Mouse (Mus musculus) erythroblast, embryonic 14.5 days (primary cell): Measurements from ENCODE around the gene Ppp1r26.
"Not testable (repeated sequence)": the region's sequence is repeated elsewhere in the genome, so short reads cannot be mapped to it uniquely, and the experiment has no call there.

ENCODE experiments used
- GATA1 ChIP-seq: IDR thresholded peaks from 2 replicates; pipeline ENCODE4 v1.6.1; 2012; ENCODE audit warnings: low read length, inconsistent platforms, mixed read lengths
- TAL1 ChIP-seq: IDR thresholded peaks from 3 replicates; pipeline ENCODE4 v1.6.1; 2012; ENCODE audit warnings: low read length, inconsistent platforms, mixed read lengths

DNA sequence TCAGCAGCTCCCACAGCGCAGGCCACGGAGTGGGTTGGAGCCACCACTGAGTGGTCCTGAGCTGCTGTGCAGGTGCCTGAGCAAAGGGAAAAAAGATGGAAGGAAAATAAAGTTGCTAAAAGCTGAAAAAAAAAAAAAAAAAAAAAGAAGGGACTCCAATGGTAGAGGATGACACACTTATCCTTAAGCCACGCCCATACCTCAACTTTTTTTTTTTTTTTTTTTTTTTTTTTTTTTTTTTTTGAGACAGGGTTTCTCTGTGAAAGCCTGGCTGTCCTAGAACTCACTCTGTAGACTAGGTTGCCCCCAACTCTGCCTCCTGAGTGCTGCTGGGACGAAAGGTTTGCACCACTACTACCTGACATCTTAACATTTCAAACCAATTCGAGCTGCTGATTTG, 31.4 kb downstream of the Ppp1r26 start:
- TF ChIP-seq GATA1, TAL1: not testable (repeated sequence)
